Mouse (Mus musculus): ENCODE measurements around the gene Pnrc2. TPM values are rescaled to one million over a fixed set of nuclear protein-coding genes. Genes with fewer than 3 reads are reported as not detected.

Gene Pnrc2
- total RNA-seq, 2 experiments from 2014 or later = 67.9 to 192 TPM

- ATAC-seq (replicated peaks; ENCODE audit: poor library complexity, severe bottlenecking) = no peak
These were observed 40.1 kb downstream of the Pnrc2 start for GRCm38 (mm10) chr4:135833301-135834123.

GRCm38 (mm10) chr4:135832070-135832469 lies 41.6 kb downstream of the Pnrc2 start:
- ATAC-seq (replicated peaks; ENCODE audit: poor library complexity, severe bottlenecking) = no peak

DNA sequence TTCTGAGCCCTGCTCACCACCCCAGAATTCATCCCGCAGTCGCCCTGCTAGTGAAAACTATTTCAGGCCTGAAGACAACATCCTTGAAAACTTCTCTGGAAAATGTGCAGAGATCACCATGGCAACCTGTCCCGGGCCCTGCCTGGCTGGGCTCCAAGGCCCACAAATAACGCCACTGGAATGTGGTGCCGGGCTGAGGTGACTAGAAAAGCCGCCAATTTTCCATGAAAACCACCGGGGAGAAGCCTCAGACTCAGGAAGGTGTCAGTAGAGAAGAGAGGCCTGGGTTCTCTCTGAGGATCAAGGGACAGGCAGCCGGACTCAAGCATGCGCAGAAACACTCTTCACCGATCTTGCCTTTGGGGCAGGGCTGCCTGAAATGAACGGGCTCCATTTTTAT lies 45.2 kb downstream of the Pnrc2 start:
- ATAC-seq (replicated peaks; ENCODE audit: poor library complexity, severe bottlenecking) = no peak

GRCm38 (mm10) chr4:135824254-135824653 lies 49.4 kb downstream of the Pnrc2 start:
- ATAC-seq (replicated peaks; ENCODE audit: poor library complexity, severe bottlenecking) = no peak

DNA sequence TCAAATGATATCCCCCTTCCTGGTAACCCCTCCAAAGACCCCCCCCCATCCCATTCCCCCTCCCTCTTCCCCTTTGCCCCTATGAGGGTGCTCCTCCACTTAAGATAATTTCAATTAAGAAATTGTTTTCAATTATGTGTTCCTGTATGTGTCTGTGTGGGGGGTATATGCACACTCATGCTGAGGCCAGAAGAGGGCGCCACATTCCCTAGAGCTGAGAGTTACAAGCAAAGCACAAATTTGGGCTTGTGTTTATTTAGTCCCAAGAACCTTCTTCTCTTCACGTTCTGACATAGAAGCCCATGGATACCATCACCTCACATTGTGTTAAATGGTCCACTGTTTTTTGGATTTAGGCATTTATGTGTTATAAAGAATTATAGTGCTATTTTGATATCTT lies 50.4 kb downstream of the Pnrc2 start:
- no peak for ATAC-seq (replicated peaks; ENCODE audit: poor library complexity, severe bottlenecking)

GRCm38 (mm10) chr4:135821772-135822171 lies 51.9 kb downstream of the Pnrc2 start:
- ATAC-seq (replicated peaks; ENCODE audit: poor library complexity, severe bottlenecking) = no peak

Other genes with a start within 250 kb of the Pnrc2 start
- not detected in 2 replicates for gene Ifnlr1, start 187.6 kb downstream of the Pnrc2 start, total RNA-seq (2014; fragmentation: Nextera tagmentation)
- 0.17 and 0.52 TPM in 2 replicates for gene Ifnlr1, start 187.6 kb downstream of the Pnrc2 start, total RNA-seq (2017)
- not detected in 2 replicates for gene Il22ra1, start 145.7 kb downstream of the Pnrc2 start, total RNA-seq (2014; fragmentation: Nextera tagmentation)
- gene Il22ra1, start 145.7 kb downstream of the Pnrc2 start, total RNA-seq (2017) = not detected in 2 replicates
- not detected in 2 replicates for gene Myom3, start 114.1 kb downstream of the Pnrc2 start, total RNA-seq (2014; fragmentation: Nextera tagmentation)
- gene Myom3, start 114.1 kb downstream of the Pnrc2 start, total RNA-seq (2017) = not detected in 2 replicates
- 140 TPM in 2 replicates for gene Srsf10, start 18.1 kb downstream of the Pnrc2 start, total RNA-seq (2014; fragmentation: Nextera tagmentation)
- 191 and 201 TPM in 2 replicates for gene Srsf10, start 18.1 kb downstream of the Pnrc2 start, total RNA-seq (2017)
- gene Cnr2, start 21.5 kb upstream of the Pnrc2 start, total RNA-seq (2014; fragmentation: Nextera tagmentation) = 4.5 and 6.0 TPM in 2 replicates
- 4.0 and 5.1 TPM in 2 replicates for gene Cnr2, start 21.5 kb upstream of the Pnrc2 start, total RNA-seq (2017)
- 62.1 and 116 TPM in 2 replicates for gene Fuca1, start 46.9 kb upstream of the Pnrc2 start, total RNA-seq (2014; fragmentation: Nextera tagmentation)
- gene Fuca1, start 46.9 kb upstream of the Pnrc2 start, total RNA-seq (2017) = 68.2 and 68.6 TPM in 2 replicates
- gene Hmgcl, start 72.6 kb upstream of the Pnrc2 start, total RNA-seq (2014; fragmentation: Nextera tagmentation) = 51.5 and 61.2 TPM in 2 replicates
- gene Hmgcl, start 72.6 kb upstream of the Pnrc2 start, total RNA-seq (2017) = 36.6 and 40.8 TPM in 2 replicates
- 6.3 and 11.1 TPM in 2 replicates for gene Gale, start 89.9 kb upstream of the Pnrc2 start, total RNA-seq (2014; fragmentation: Nextera tagmentation)
- 5.0 and 5.3 TPM in 2 replicates for gene Gale, start 89.9 kb upstream of the Pnrc2 start, total RNA-seq (2017)
- 28.6 and 60.0 TPM in 2 replicates for gene Lypla2, start 98.8 kb upstream of the Pnrc2 start, total RNA-seq (2014; fragmentation: Nextera tagmentation)
- 19.4 and 20.4 TPM in 2 replicates for gene Lypla2, start 98.8 kb upstream of the Pnrc2 start, total RNA-seq (2017)
- gene Pithd1, start 113.4 kb upstream of the Pnrc2 start, total RNA-seq (2014; fragmentation: Nextera tagmentation) = 21.2 and 24.7 TPM in 2 replicates
- gene Pithd1, start 113.4 kb upstream of the Pnrc2 start, total RNA-seq (2017) = 29.1 and 38.0 TPM in 2 replicates
- gene Eloa, start 147.9 kb upstream of the Pnrc2 start, total RNA-seq (2014; fragmentation: Nextera tagmentation) = 49.1 and 52.3 TPM in 2 replicates
- 62.1 and 63.6 TPM in 2 replicates for gene Eloa, start 147.9 kb upstream of the Pnrc2 start, total RNA-seq (2017)
- 1,756 and 1,826 TPM in 2 replicates for gene Rpl11, start 179.6 kb upstream of the Pnrc2 start, total RNA-seq (2014; fragmentation: Nextera tagmentation)
- gene Rpl11, start 179.6 kb upstream of the Pnrc2 start, total RNA-seq (2017) = 806 and 1,025 TPM in 2 replicates